Mouse (Mus musculus) G1E (cell line): ENCODE measurements around the gene Sgcd. TPM values are rescaled to one million over a fixed set of nuclear protein-coding genes. Genes with fewer than 3 reads are reported as not detected.

Experiments
- ATAC-seq: 2 replicates; pipeline ENCODE4 v1.8.0; 2016; ENCODE audit warnings: mild to moderate bottlenecking; ENCODE audit not compliant: insufficient number of reproducible peaks, poor library complexity, low FRiP score, severe bottlenecking; ENCODE audit errors: extremely low read depth
- DNase-seq: peaks from one replicate; pipeline ENCODE4 v3.0.0; 2012; ENCODE audit warnings: low spot score
- H3K27me3 ChIP-seq: 2 replicates; pipeline ENCODE4 v1.6.1; 2012; ENCODE audit warnings: mild to moderate bottlenecking, low read length, inconsistent platforms; ENCODE audit not compliant: insufficient read depth
- H3K36me3 ChIP-seq: replicated peaks from 2 replicates; pipeline ENCODE3; 2012; ENCODE audit warnings: mild to moderate bottlenecking, inconsistent platforms
- H3K4me1 ChIP-seq: 2 replicates; pipeline ENCODE4 v1.6.1; 2012; ENCODE audit warnings: low read depth, low read length, inconsistent platforms, mixed read lengths; ENCODE audit not compliant: insufficient read depth
- H3K4me3 ChIP-seq: 2 replicates; pipeline ENCODE4 v1.5.1; 2012; ENCODE audit warnings: low read depth, mild to moderate bottlenecking, inconsistent platforms, low read length, moderate library complexity, mixed read lengths
- H3K9me3 ChIP-seq: replicated peaks from 2 replicates; pipeline ENCODE4 v1.6.1; 2012; ENCODE audit warnings: inconsistent platforms
- CTCF ChIP-seq: IDR thresholded peaks from 2 replicates; pipeline ENCODE4 v1.5.1; 2012; ENCODE audit warnings: low read depth, low read length, inconsistent platforms, mixed read lengths
- GATA1 ChIP-seq: IDR thresholded peaks from 2 replicates; pipeline ENCODE4 v1.6.1; 2012; ENCODE audit warnings: borderline replicate concordance, low read length, inconsistent platforms, mixed read lengths
- GATA2 ChIP-seq: IDR thresholded peaks from 2 replicates; pipeline ENCODE4 v1.6.1; 2012; ENCODE audit warnings: low read depth, low read length, inconsistent platforms, borderline replicate concordance
- POLR2AphosphoS5 ChIP-seq: IDR thresholded peaks from 2 replicates; pipeline ENCODE4 v1.6.1; 2012; ENCODE audit warnings: low read depth, low read length, inconsistent platforms; ENCODE audit not compliant: insufficient replicate concordance
- TAL1 ChIP-seq: conservative IDR thresholded peaks from 2 replicates; pipeline ENCODE4 v1.6.1; 2012; ENCODE audit warnings: low read depth, low read length, inconsistent platforms, mixed read lengths
- polyA plus RNA-seq: library from polyadenylated mRNA; stranded (reverse); fragments of >175 nt; gene quantifications from 2 replicates; pipeline ENCODE4 v1.2.3, GENCODE M21; 2012
- total RNA-seq, 2 experiments: library from RNA; stranded (forward) in 1 of 2; stranded (reverse) in 1 of 2; fragments of 200-1000 nt in 1 of 2; fragments of >200 nt in 1 of 2; fragmentation: Nextera tagmentation in 1 of 2; gene quantifications; 2 replicates each; pipeline ENCODE4 v1.2.3; 2014 to 2017

The Sgcd gene
- total and polyA plus RNA-seq, 3 experiments: 0.05 TPM; not detected in 2

- TF ChIP-seq POLR2AphosphoS5 (no peak), GATA1 (no peak), GATA2 (no peak), TAL1 (no peak), CTCF (no peak)
- ATAC-seq (no peak), DNase-seq (no peak)
- no peaks in the 10 kb centered on the region for H3K9me3 ChIP-seq
- H3K4me3 ChIP-seq: no peak overlapping the region
- H3K27me3 ChIP-seq: no peaks in the 10 kb centered on the region
- no peaks in the 10 kb centered on the region for H3K4me1 ChIP-seq
- no peaks in the 10 kb centered on the region for H3K36me3 ChIP-seq
These were observed 690.9 kb downstream of the Sgcd start for GRCm38 (mm10) chr11:47297805-47298340.

- DNase-seq (no peak), ATAC-seq (no peak)
- H3K27me3 ChIP-seq: no peaks in the 10 kb centered on the region
- TF ChIP-seq POLR2AphosphoS5 (no peak), TAL1 (no peak), CTCF (no peak), GATA1 (no peak), GATA2 (no peak)
- H3K4me1 ChIP-seq: no peaks in the 10 kb centered on the region
- no peak overlapping the region for H3K4me3 ChIP-seq
- no peaks in the 10 kb centered on the region for H3K9me3 ChIP-seq
- H3K36me3 ChIP-seq: no peaks in the 10 kb centered on the region
These were observed 694.0 kb downstream of the Sgcd start for GRCm38 (mm10) chr11:47294741-47295140.

GRCm38 (mm10) chr11:47276586-47276985 is 712.2 kb downstream of the Sgcd start:
- no peaks in the 10 kb centered on the region for H3K4me1 ChIP-seq
- H3K27me3 ChIP-seq: no peaks in the 10 kb centered on the region
- DNase-seq (no peak), ATAC-seq (no peak)
- H3K4me3 ChIP-seq: no peak overlapping the region
- H3K36me3 ChIP-seq: no peaks in the 10 kb centered on the region
- H3K9me3 ChIP-seq: 0 out of 2 replicates have a peak, but pooled peaks cover 2% of the 10 kb centered on the region
- TF ChIP-seq GATA1 (no peak), TAL1 (no peak), GATA2 (no peak), CTCF (no peak), POLR2AphosphoS5 (no peak)

- H3K4me1 ChIP-seq: no peaks in the 10 kb centered on the region
- H3K9me3 ChIP-seq: no peaks in the 10 kb centered on the region
- no peak overlapping the region for H3K4me3 ChIP-seq
- ATAC-seq (no peak), DNase-seq (no peak)
- TF ChIP-seq TAL1 (no peak), GATA1 (no peak), POLR2AphosphoS5 (no peak), CTCF (no peak), GATA2 (no peak)
- H3K36me3 ChIP-seq: no peaks in the 10 kb centered on the region
- H3K27me3 ChIP-seq: no peaks in the 10 kb centered on the region
These were observed 720.2 kb downstream of the Sgcd start for GRCm38 (mm10) chr11:47268556-47268955.

- TF ChIP-seq POLR2AphosphoS5 (no peak), GATA2 (no peak), CTCF (no peak), GATA1 (no peak), TAL1 (no peak)
- DNase-seq (no peak), ATAC-seq (no peak)
- Histone ChIP-seq H3K4me3 (no peak overlapping the region), H3K27me3 (no peaks in the 10 kb centered on the region), H3K36me3 (no peaks in the 10 kb centered on the region), H3K9me3 (no peaks in the 10 kb centered on the region; the same call in 1 of the 2 replicates), H3K4me1 (no peaks in the 10 kb centered on the region)
These were observed 724.3 kb downstream of the Sgcd start for GRCm38 (mm10) chr11:47264267-47264984.

DNA sequence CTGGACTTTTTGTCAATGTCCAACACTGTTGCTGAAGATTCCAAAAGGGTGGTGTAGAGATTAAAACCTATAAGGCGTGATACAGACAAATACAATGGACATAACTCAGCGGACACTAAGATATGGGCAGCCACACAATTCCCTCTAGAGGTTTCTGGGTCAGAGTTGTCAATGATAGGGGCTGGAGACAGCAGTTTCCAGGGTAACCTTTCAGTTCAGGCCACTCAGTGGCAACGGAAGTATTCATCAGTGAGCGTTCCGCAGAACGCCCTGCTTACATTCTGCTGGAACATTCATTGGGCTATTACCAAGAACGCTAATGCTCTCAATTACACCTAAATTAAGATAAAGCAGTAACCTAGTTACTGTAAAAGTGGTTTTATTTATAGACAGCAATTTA is 738.5 kb downstream of the Sgcd start:
- Histone ChIP-seq H3K36me3 (no peaks in the 10 kb centered on the region), H3K27me3 (no peaks in the 10 kb centered on the region), H3K4me3 (no peak overlapping the region), H3K9me3 (no peaks in the 10 kb centered on the region), H3K4me1 (no peaks in the 10 kb centered on the region)
- no peak for ATAC-seq
- DNase-seq: no peak
- TF ChIP-seq GATA1 (no peak), TAL1 (no peak), GATA2 (no peak), POLR2AphosphoS5 (no peak), CTCF (no peak)
